Mouse (Mus musculus) kidney, postnatal 0 days (tissue): ENCODE measurements around the gene Hivep1. TPM values are rescaled to one million over a fixed set of nuclear protein-coding genes. Genes with fewer than 3 reads are reported as not detected.
A peak's percentile ranks its signal among the peaks of the same experiment; 100 is the strongest.

ENCODE experiments used
- ATAC-seq: fragments of 200-750 bp; cut with Nextera tagmentation; replicated peaks from 2 replicates; pipeline ENCODE4 v1.8.0; 2017; ENCODE audit warnings: low read depth, moderate number of reproducible peaks, moderate TSS enrichment, moderate library complexity; ENCODE audit not compliant: low FRiP score
- DNase-seq: peaks from one replicate; pipeline ENCODE4 v3.0.0-alpha.2; 2016; ENCODE audit warnings: low spot score
- H3K27ac ChIP-seq: fragments of 300-500 bp; sonication (generic); 2 replicates; pipeline ENCODE4 v1.5.1; 2014; ENCODE audit warnings: mild to moderate bottlenecking
- H3K27me3 ChIP-seq: fragments of 300-500 bp; sonication (generic); 2 replicates; pipeline ENCODE4 v1.6.1; 2014; ENCODE audit warnings: low read length, mixed read lengths; ENCODE audit not compliant: insufficient read depth
- H3K36me3 ChIP-seq: fragments of 300-500 bp; sonication (generic); 2 replicates; pipeline ENCODE4 v1.6.1; 2014; ENCODE audit warnings: low read length, mixed read lengths; ENCODE audit not compliant: insufficient read depth
- H3K4me1 ChIP-seq: fragments of 300-500 bp; sonication (generic); replicated peaks from 2 replicates; pipeline ENCODE4 v1.6.1; 2014; ENCODE audit warnings: antibody characterized with exemption, low read length, mixed read lengths; ENCODE audit not compliant: insufficient read depth
- H3K4me2 ChIP-seq: fragments of 300-500 bp; sonication (generic); 2 replicates; pipeline ENCODE4 v1.6.1; 2014; ENCODE audit warnings: mild to moderate bottlenecking, low read length, moderate library complexity, mixed read lengths
- H3K4me3 ChIP-seq: fragments of 300-500 bp; sonication (generic); replicated peaks from 2 replicates; pipeline ENCODE4 v1.5.1; 2014; ENCODE audit warnings: low read depth, low read length
- H3K9ac ChIP-seq: fragments of 300-500 bp; sonication (generic); 2 replicates; pipeline ENCODE4 v1.6.1; 2014; ENCODE audit warnings: low read depth, low read length
- H3K9me3 ChIP-seq: fragments of 300-500 bp; sonication (generic); replicated peaks from 2 replicates; pipeline ENCODE4 v1.6.1; 2016; ENCODE audit warnings: low read length, inconsistent platforms, mixed read lengths
- CTCF ChIP-seq: IDR thresholded peaks from 2 replicates; pipeline ENCODE4 v1.5.1; 2016; ENCODE audit warnings: antibody characterized with exemption, low read depth, mild to moderate bottlenecking, moderate library complexity
- WGBS: fragments of 180-500 bp; shearing (Covaris S2); extraction: QIAGEN DNeasy Blood & Tissue Kit; methylation state at CpG from one replicate; pipeline ENCODE4 v1.1.7; 2014; 5-methylcytosine and 5-hydroxymethylcytosine counted together
- polyA plus RNA-seq: library from polyadenylated mRNA; unstranded; fragments of >200 nt; fragmentation: Nextera tagmentation; extraction: Ambion mirVana; gene quantifications from 2 replicates; pipeline ENCODE4 v1.2.1, GENCODE M21; 2015

Gene Hivep1
- polyA plus RNA-seq, 1 experiment from 2014 or later = 10.6 TPM

GRCm38 (mm10) chr13:42149328-42150071, 97.7 kb downstream of the Hivep1 start:
- H3K27me3 ChIP-seq = no peaks in the 10 kb centered on the region
- ATAC-seq (no peak), DNase-seq (no peak)
- no peak overlapping the region for H3K4me3 ChIP-seq
- 0 out of 2 replicates have a peak, but pooled peaks cover 3% of the 10 kb centered on the region for H3K36me3 ChIP-seq
- no peak overlapping the region for H3K9ac ChIP-seq
- no peaks in the 10 kb centered on the region for H3K9me3 ChIP-seq
- TF ChIP-seq CTCF = no peak
- no peak overlapping the region for H3K4me2 ChIP-seq
- H3K27ac ChIP-seq = peak overlapping the region; percentile 65; the same call in 1 of the 2 replicates
- WGBS = 41% methylated on average over 9 of the region's 9 CpGs
- 0 out of 2 replicates have a peak, but pooled peaks cover 10% of the 10 kb centered on the region for H3K4me1 ChIP-seq

GRCm38 (mm10) chr13:42150072-42150450, 98.2 kb downstream of the Hivep1 start:
- 0 out of 2 replicates have a peak, but pooled peaks cover 10% of the 10 kb centered on the region for H3K4me1 ChIP-seq
- 27% methylated on average over 5 of the region's 5 CpGs for WGBS
- H3K27me3 ChIP-seq = no peaks in the 10 kb centered on the region
- ATAC-seq = no peak
- H3K27ac ChIP-seq = peak overlapping the region; percentile 65
- no peaks in the 10 kb centered on the region for H3K9me3 ChIP-seq
- no peak overlapping the region for H3K4me3 ChIP-seq
- DNase-seq = peak; percentile 43
- H3K36me3 ChIP-seq = peaks cover 8% of the 10 kb centered on the region; the same call in 1 of the 2 replicates
- H3K4me2 ChIP-seq = peak overlapping the region; percentile 1; the same call in 1 of the 2 replicates
- no peak for TF ChIP-seq CTCF
- H3K9ac ChIP-seq = no peak overlapping the region

GRCm38 (mm10) chr13:42150462-42151127, 98.8 kb downstream of the Hivep1 start:
- Histone ChIP-seq H3K4me2 (peak overlapping the region; percentile 1; the same call in 1 of the 2 replicates), H3K4me3 (no peak overlapping the region), H3K4me1 (0 out of 2 replicates have a peak, but pooled peaks cover 10% of the 10 kb centered on the region), H3K36me3 (peaks cover 14% of the 10 kb centered on the region; the same call in 1 of the 2 replicates), H3K9me3 (no peaks in the 10 kb centered on the region), H3K9ac (no peak overlapping the region), H3K27ac (peak overlapping the region; percentile 65), H3K27me3 (no peaks in the 10 kb centered on the region)
- WGBS = 57% methylated on average over 9 of the region's 9 CpGs
- ATAC-seq (no peak), DNase-seq (peak; percentile 77)
- no peak for TF ChIP-seq CTCF

GRCm38 (mm10) chr13:42158259-42158658, 106.4 kb downstream of the Hivep1 start:
- WGBS = 87% methylated on average over 14 of the region's 14 CpGs
- Histone ChIP-seq H3K9me3 (no peaks in the 10 kb centered on the region), H3K27me3 (no peaks in the 10 kb centered on the region), H3K4me3 (no peak overlapping the region), H3K4me1 (no peaks in the 10 kb centered on the region), H3K36me3 (peaks cover 37% of the 10 kb centered on the region), H3K27ac (no peak overlapping the region), H3K4me2 (no peak overlapping the region), H3K9ac (no peak overlapping the region)
- TF ChIP-seq CTCF = no peak
- ATAC-seq (no peak), DNase-seq (no peak)

- Histone ChIP-seq H3K4me1 (no peaks in the 10 kb centered on the region), H3K27ac (no peak overlapping the region), H3K9ac (no peak overlapping the region), H3K27me3 (no peaks in the 10 kb centered on the region), H3K4me2 (no peak overlapping the region), H3K36me3 (peaks cover 33% of the 10 kb centered on the region), H3K4me3 (no peak overlapping the region), H3K9me3 (no peaks in the 10 kb centered on the region)
- DNase-seq (no peak), ATAC-seq (no peak)
- 68% methylated on average over 14 of the region's 14 CpGs for WGBS
- TF ChIP-seq CTCF = no peak
These were observed 107.8 kb downstream of the Hivep1 start for GRCm38 (mm10) chr13:42159416-42160185.

GRCm38 (mm10) chr13:42170802-42171201, 119.0 kb downstream of the Hivep1 start:
- Histone ChIP-seq H3K4me2 (no peak overlapping the region), H3K27me3 (no peaks in the 10 kb centered on the region), H3K36me3 (peaks cover 20% of the 10 kb centered on the region), H3K9ac (no peak overlapping the region), H3K4me3 (no peak overlapping the region), H3K4me1 (no peaks in the 10 kb centered on the region), H3K27ac (no peak overlapping the region; the same call in 1 of the 2 replicates), H3K9me3 (no peaks in the 10 kb centered on the region)
- 40% methylated on average over 1 of the region's 1 CpGs for WGBS
- DNase-seq = no peak
- no peak for TF ChIP-seq CTCF
- no peak for ATAC-seq
